Mouse (Mus musculus): Measurements from ENCODE around the gene Zfp821. TPM values are rescaled to one million over a fixed set of nuclear protein-coding genes. Genes with fewer than 3 reads are reported as not detected.

The Zfp821 gene
- total RNA-seq, 2 experiments from 2014 or later = 44.6 to 46.8 TPM

Other genes starting within 250 kb of the Zfp821 start
- under 1 TPM in 1 of 2 experiments, not detected in 1; 0.10 TPM for gene Pmfbp1, start 211.5 kb upstream of the Zfp821 start, total RNA-seq (2021)
- gene Dhx38, start 139.7 kb upstream of the Zfp821 start, total RNA-seq (2021) = 10 to 100 TPM; 24.8 to 27.4 TPM
- 10 to 100 TPM; 12.9 to 15.3 TPM for gene Txnl4b, start 139.7 kb upstream of the Zfp821 start, total RNA-seq (2021)
- gene Hp, start 126.4 kb upstream of the Zfp821 start, total RNA-seq (2021) = not detected
- 10 to 100 TPM; 23.9 to 24.2 TPM for gene Dhodh, start 96.9 kb upstream of the Zfp821 start, total RNA-seq (2021)
- 1 to 10 TPM; 2.5 to 3.9 TPM for gene Pkd1l3, start 91.0 kb upstream of the Zfp821 start, total RNA-seq (2021)
- 10 to 100 TPM; 93.2 to 94.0 TPM for gene Ist1, start 12.3 kb upstream of the Zfp821 start, total RNA-seq (2021)
- 10 to 100 TPM; 37.4 to 40.3 TPM for gene Atxn1l, start 32.2 kb downstream of the Zfp821 start, total RNA-seq (2021)
- gene Ap1g1, start 73.0 kb downstream of the Zfp821 start, total RNA-seq (2021) = 10 to 100 TPM; 80.1 to 94.6 TPM
- gene Phlpp2, start 163.0 kb downstream of the Zfp821 start, total RNA-seq (2021) = 10 to 100 TPM; 25.0 to 31.4 TPM